Mouse (Mus musculus) thymus, postnatal 4 days (tissue): ENCODE results near the gene Rnf4.

ENCODE experiments used
- DNase-seq: peaks from one replicate; pipeline ENCODE4 v3.0.0; 2021

Gene Rnf4

DNA sequence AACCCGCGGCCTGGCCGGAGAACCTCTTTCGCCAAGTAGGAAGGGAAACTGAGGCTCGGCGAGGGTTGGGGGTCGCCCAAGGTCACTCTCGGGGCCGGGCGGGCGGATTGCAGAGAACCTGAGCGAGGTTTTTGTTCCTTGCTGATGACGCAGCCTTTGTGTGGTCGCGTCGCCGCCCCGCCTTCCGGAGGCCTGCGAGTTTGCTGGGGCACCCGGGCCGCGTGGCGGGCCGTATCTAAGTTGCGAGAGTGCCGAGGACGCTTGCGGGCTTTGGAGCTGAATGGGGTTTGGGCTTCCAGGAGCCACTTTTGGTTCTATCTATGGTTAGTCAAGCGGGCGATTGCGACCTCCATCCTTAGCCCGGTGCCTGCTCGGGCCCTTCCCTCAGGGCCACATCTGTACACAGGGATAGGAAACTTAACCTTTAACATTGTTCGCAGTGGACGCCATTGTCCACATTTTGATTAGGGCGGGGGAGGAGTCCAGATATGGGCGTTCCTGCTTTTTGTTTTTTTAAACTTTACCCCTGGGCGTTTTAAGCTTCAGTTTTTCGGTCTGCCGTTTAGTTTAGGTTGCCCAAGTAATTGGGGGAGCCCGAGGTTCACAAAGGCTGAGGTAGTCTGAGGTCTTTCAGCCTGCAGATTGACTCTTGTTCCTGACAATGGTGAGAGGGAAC lies 824 bp downstream of the Rnf4 start:
- peak; percentile 81 for DNase-seq

DNA sequence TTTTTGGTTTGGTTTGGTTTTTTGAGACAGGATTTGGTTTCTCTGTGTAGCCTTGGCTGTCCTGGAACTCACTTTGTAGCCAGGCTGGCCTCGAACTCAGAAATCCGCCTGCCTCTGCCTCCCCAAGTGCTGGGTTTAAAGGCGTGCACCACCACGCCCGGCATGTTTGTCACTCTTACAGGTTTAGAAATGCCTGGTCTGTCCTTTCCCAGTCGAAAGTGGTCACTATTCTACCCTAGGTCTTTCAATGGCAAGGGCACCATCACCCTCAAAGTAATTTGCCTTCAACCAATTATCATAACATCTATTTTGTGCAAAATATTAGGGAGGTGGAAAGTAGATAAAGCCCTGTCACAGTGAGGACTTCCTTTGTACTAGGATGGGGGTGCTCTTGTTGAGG lies 4.2 kb downstream of the Rnf4 start:
- no peak for DNase-seq

DNA sequence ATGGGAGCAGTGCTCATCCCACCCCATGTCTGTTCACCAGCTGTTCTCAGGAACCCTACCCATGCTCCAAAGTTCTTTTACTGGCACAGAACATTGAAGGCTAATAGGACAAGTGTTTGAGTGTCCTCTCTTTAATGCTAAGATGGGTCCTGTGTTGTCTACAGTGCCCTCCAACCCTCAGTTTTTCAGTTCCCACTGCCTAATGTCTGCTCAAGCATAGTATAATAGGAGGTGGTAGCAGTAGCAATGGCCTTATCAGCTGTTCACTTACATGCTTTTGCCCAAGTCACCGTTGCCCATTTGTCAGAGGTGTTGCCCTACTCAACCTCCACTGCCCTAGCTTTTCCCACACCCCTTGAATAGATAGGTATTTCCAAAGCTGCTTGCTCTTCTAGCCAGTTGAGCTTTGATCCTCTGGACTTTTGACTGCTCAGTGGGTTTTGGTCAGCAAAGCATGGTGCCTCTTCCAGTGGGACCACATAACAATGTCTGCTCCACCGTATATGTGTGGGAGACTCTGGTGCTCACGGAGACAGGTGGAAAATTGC lies 16.1 kb downstream of the Rnf4 start:
- no peak for DNase-seq

DNA sequence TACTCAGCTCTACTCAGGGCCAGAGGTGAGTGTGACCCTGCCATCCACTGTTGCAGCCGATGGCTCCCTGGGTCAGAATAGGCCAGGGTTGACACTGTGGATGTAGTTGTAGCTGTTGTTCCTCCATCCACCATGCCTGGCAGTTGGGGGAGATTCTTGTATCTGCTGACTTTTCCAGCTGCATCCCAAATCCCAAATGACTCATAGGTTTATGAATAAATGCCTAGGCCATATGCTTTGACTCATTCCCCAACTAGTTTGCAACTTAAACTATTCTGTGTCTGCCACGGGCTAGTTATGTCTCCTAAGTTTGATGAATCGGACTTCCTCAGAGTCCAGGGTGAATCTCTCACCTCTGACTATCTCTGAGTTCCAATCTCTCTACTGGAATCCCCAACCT lies 24.2 kb downstream of the Rnf4 start:
- no peak for DNase-seq

DNA sequence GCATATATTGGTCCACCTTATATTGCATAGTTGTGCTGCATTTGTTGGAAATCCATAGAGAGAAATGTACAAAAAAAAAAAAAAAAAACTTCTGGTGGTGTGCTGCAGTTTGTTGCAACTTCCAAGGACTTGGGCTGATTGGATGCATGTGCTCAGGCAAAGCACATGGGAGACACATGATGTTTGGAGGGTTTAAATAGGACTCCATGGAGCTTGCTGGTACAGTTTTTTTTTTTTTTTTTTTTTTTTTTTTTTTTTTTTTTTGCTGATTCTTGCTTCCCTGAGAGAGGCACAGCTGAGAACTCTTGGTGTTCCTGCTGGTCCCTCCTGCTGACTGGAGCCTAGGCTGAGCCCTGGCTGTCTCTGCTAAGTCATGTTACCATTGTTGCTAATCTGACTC lies 27.0 kb downstream of the Rnf4 start:
- no peak for DNase-seq

DNA sequence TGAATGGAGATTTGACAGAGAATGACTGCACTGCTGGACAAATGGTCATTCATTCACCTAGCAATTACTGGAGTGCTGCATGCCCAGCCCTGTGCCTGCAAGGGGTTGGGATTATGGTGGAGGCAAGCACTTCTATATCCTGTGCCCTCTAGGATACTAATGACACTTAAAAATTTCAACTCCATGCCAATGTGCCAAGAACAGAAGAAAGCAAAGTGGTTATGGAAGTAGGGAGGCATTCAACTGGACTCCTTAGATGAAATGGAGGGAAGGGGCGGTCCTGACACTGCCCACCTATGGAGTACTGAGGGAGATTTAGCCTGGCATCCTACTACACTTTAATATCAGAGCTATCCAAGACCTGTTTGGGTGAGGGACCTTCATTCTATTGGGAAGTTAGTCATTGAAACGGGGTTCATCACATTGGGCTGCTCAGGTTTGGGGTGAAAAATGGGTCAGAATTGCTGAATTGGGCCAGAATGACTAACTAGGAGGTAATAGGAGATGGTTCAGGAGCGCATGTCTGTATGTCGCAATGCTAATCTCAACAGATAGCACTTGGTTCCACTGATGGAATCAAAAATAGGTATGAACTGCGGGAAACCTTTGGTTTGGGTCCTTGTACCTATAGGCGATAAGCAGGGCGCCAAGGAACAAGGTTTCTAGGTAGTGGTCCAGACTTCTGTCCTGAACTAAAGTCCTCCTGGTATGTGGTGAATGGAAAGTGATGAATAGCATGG lies 32.6 kb downstream of the Rnf4 start:
- DNase-seq: no peak

DNA sequence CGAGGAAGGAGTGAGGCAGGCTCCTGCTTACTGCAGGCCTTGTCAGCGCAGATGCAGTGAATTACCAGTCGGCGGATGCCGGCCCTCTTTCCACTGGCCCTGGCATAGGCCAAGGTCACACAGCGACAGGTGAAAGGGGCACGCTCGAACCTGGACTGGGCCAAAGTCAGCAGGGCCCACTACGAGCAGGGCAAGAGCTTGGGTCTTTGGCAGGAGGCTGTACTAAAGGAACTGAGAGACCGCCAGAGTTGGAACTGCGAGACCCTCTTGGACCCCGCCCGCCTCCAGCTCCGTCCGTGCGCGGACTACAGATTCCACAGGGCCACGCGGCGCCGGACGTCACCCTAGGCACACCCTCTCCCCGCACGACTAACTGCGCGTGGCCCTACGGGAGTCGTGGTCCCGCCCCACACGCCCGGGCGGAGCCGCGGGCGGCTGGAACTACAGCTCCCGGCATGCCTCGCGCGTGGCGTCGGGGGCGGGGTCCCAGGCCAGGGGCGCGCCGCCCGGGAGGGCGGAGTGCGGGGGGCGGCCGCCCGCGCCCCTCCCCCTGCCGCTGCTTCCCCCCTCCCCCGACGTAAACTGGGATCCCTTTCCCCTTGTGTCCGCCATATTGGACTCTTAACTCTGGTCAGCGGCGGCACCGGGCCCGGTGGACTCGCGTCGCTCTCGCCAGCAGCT lies 33.4 kb downstream of the Rnf4 start, which contains the start of gene Fam193a:
Fam193a (plus strand) TSS at position 593 of the 681 bp plus-strand sequence.
- DNase-seq: peak; percentile 99

DNA sequence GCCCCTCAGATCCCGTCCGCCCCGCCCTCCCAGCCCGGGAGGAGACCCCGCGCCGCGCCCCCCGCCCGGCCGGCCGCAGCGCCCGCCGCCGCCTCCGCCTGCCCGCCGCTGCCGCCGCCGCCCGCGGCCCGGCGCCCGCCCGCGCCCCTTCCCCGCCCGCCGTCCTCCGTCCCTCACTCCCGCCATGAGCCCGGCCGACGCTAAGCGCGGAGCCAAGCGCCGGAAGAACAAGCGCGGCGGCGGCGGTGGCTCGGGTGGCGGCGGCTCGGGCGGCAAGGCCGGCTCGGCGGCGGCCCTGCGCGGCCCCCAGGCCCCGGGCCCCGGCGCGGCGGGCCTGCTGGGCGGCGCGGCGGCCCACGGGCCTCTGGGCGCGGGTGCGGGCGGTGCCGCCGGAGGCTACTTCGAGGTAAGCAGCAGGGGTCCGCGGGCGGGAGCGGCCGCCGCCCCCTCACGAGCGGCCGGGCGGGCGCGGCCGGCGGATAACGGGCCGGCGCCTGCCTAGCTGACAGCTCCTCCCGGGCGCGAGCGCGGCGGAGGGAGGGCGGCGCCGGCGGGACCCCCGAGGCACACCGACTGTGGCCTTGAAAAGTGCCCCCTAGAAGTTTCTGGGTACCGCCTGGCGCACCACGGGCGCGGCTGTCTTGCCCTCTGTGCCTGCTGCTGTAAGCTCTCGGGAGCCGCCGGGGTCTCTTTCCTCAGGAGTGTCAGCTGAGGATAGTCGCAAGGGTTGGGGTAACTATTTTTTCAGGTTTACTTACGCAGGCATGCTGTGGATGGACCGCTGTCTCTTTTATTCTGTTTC lies 34.1 kb downstream of the Rnf4 start:
- DNase-seq: peak; percentile 70

DNA sequence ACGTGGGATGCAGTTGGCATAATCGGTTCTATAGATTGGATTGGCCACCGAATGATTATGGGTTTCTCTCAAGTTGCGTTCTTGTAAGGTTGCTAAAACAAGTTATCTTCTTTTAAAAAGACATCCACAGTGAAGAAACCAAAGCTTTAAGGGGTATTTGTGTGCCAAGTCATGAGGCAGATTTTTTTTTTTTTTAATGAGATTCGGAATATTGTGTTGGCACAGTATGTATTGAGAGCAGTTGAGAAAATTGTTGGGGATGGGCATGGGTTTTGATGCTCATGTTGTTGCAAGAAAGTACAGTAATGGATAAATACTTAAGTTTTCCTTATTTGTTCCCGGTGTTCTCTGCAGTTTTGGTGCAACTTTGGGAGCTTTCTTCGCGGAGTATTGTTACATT lies 34.8 kb downstream of the Rnf4 start:
- DNase-seq: no peak

DNA sequence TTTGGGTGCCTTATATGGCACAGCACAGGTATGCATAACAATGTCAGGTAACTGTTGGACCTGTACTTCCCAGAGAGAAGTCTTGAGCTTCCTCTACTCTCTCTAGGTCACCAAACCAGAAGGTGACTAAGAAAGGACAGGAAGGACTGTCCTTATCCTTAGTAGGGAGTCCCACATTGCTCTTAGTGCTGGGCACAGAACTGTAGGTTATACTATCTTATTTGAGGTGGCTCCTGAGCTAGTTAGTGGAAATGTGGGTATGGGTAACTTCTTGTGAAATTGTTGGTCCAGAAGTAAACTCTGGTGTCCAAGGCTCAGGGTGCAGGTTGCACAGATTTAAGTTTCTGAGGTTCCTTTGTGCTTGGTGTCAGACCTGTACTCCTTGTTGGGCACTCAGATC lies 36.1 kb downstream of the Rnf4 start:
- DNase-seq: no peak

DNA sequence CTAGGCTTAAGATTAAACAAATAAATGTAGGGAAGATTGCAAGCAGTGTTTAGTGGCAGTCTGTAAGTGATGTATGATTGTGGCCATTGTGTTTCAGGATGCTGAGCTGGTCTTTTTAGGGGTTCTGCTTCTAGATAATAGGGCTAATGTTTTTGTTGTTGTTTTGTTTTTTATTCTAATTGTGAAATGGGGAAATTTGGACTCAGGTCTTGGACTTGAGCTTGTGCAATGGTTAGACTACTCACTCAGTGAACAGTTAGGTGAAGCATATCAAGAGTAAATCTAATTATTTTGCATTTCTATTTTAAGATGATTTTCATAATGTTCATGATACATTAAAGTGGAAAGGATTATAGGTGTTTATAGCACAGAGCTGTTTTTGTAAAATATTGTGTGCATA lies 36.5 kb downstream of the Rnf4 start:
- no peak for DNase-seq

DNA sequence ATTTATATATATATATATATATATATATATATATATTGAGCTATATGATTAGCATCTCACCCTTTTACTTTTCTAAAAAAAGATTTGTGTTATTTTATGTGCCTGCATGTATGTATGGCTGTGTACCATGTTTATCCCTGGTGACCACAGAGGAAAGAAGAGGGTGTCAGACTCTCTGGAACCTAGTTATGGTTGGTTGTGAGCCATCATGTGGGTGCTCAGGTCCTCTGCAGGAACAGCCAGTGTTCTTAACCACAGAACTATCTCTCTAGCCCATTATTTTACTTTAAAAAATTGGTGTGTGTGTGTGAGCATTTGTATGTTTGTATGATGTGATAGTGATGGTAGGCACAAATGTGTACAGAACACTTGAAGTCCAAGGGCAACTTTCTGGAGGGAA lies 42.7 kb downstream of the Rnf4 start:
- no peak for DNase-seq

DNA sequence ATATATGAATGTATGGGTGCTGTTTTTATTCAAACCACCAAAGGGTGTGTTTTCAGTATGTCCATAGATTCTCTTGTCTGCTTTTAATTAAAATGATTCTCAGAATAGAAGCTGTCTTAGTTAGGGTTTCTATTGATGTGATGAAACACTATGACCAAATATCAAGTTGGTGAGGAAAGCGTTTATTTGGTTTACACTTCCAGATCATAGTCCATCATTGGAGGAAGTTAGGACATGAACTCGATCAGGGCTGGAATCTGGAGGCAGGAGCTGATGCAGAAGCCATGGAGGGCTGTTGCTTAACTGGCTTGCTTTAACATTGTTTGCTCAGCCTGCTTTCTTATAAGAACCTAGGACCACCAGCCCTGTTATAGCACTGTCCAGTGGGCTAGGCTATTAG lies 45.6 kb downstream of the Rnf4 start:
- no peak for DNase-seq

DNA sequence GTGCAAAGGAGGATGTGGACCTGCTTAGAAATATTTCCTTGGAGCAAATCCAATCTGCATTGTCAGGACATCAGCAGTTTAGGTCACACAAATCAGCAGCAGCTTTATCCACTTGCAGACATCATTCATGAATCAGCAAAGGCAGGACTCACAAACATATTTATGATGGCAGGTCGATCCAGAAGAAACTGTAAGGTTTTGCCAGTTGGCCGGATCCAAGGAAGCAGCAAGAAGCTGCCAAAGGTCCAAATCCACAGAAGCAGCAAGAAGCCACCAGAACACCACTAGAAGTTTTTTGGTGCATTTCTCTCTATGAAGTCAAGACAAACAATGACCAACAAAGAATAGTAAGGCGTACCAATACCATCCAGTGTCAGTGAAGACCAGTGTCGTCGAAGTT lies 49.5 kb downstream of the Rnf4 start:
- no peak for DNase-seq

DNA sequence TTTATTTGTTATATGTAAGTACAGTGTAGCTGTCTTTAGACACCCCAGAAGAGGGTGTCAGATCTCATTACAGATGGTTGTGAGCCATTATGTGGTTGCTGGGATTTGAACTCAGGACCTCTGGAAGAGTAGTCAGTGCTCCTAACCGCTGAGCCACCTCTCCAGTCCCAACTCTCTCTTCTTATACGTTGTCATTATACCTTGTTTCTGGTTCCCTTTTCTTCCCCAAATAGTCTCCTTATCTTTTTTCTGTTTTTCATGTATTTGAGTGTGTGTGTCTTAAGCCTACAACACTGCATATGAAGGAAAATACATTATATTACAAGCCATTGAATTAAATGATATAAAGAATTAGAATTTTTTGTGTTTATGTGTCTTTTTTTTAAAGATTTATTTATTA lies 50.7 kb downstream of the Rnf4 start:
- DNase-seq: no peak

DNA sequence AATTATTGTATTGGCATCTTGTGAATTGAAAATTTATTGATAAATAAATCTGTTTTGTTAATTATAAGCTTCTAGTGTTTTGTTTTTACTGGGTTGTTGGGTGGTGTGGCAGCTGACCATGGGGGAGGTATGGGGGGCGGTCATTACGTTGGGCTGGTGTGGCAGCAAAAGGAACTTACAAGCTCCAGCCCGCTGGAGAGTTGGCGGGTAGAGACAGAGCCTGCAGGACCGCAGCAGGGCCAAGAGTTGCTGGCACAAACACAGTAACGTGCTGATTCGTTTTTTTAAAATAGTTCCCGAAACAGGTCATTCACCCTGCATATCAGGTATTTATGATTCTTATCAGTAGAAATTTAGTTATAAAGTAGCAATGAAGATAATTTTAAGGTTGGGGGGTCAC lies 57.2 kb downstream of the Rnf4 start:
- no peak for DNase-seq

DNA sequence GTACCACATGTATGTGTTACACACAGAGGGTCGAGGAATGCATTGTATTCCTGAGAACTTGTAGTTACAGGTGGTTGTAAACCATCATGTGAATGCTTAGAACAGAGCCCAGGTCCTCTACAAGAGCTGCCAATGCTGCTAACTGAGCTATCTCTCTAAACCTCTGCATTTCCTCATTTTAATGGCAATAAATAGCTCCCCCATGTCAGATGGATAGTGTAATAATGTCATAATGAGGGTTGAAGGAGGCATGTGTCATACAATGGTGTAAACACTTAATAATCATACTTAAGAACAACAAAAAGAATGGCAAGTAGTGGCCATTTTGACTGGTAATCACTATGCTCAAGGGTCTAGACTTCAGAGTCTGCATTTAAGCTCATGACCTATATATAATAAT lies 59.3 kb downstream of the Rnf4 start:
- no peak for DNase-seq

DNA sequence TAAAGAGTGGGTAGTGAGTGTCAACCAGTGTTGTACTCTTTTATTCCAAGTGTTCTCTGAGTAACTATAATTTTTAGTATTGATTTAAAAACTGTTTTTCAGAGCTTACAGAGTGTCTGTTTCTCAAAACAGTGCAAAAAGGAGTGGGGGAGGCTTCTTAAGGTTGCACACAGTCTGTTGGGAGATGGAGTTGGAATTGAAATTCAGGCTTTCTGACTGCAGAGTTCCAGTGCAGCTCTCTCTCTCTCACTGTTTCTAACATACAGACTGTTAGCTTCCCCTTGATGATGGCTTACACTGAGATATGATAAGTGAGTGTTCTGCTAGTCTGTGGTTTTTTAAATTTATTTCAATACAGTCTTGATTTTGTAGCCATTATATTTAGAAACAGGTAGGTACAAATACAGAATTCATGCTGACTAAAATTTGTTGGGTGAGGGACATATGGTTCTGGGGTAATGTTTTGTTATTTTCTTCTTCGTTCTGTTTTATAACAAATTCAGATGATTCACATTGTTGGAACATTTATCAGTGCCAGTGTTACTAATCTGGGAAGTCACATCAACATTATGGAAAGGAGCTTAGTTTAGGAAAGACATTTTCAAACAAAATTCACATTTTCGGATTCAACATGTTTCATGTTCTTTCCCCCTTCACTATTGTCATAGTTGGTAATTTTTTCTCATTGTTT lies 59.9 kb downstream of the Rnf4 start:
- no peak for DNase-seq

DNA sequence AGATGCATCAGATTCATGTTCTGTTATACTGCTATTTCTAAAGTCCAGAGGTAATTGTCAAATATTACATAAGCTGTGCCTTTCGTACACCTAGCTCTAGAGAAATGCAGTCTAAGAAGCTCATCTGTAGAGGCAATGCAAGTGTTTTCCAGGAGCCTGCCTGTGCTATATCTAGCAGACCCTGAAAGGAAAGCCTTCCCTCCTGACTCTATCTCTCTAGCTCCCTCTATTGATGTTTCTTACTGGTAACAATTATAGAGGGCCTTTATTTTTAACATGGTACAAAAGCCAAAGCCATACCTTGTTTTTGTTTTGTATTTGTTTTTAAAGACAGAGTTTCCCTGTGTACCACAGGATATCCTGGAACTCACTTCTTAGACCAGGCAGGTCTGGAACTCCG lies 61.8 kb downstream of the Rnf4 start:
- no peak for DNase-seq

DNA sequence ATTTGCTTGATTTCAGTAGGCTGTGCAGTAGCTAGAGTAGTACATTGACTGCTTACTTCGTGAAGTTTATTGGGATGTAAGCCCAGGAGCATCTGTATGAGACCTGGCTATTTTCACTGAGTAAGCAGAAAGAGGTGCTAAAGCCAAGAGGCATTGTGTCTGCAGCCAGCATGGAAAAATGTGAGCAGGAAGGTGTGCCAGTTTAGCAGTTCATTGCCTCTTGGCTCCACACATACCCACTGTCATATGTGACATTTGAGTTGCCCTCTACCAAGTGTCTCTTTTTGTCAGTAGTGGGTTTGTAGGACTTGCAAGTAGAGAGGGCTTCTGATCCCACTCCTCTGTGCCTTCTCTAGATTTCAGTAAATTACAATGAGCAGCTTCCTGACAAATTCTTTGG lies 62.2 kb downstream of the Rnf4 start:
- no peak for DNase-seq
